Mouse (Mus musculus) lung, embryonic 15.5 days (tissue): ENCODE measurements around the gene Slc16a11. TPM values are rescaled to one million over a fixed set of nuclear protein-coding genes. Genes with fewer than 3 reads are reported as not detected.

ENCODE experiments used
- microRNA counts: library from miRNA; unstranded; fragments of <30 nt; microRNA quantifications from one replicate; lab custom pipeline; 2016
- microRNA-seq: library from miRNA; unstranded; fragments of <30 nt; microRNA quantifications from one replicate; pipeline ENCODE4, GENCODE M21; 2016
- polyA plus RNA-seq: library from polyadenylated mRNA; unstranded; fragments of >200 nt; fragmentation: Nextera tagmentation; extraction: Ambion mirVana; gene quantifications from 2 replicates; pipeline ENCODE4 v1.2.1, GENCODE M21; 2015

The Slc16a11 gene
- polyA plus RNA-seq, 1 experiment from 2014 or later: 1.1 TPM

MicroRNAs within 50 kb of the gene (microRNA counts, 519-probe panel; counts per million panel counts)
- microRNA mmu-miR-195 (lab: Ali Mortazavi, UCI): 780 counts per million, percentile 2 among the panel's probes with 10 or more counts
- 2,451 counts per million, percentile 47 among the panel's probes with 10 or more counts for microRNA mmu-miR-497 (lab: Ali Mortazavi, UCI)

Small RNA genes lying within 50 kb of the gene (microRNA-seq; reads per million reads assigned to microRNA genes)
- gene Mir195a (1,803 reads per million, percentile 81 among the genes with 10 or more reads in this experiment), gene Mir497 (not detected), gene Mir497b (not detected)

Other genes with a start within 250 kb of the Slc16a11 start
- gene Cldn7, start 248.0 kb upstream of the Slc16a11 start, polyA plus RNA-seq: 154 and 170 TPM in 2 replicates
- gene Ctdnep1, start 231.6 kb upstream of the Slc16a11 start, polyA plus RNA-seq: 22.3 and 25.4 TPM in 2 replicates
- gene Elp5, start 230.2 kb upstream of the Slc16a11 start, polyA plus RNA-seq: 106 and 111 TPM in 2 replicates
- 453 and 455 TPM in 2 replicates for gene Gabarap, start 221.6 kb upstream of the Slc16a11 start, polyA plus RNA-seq
- gene Phf23, start 217.0 kb upstream of the Slc16a11 start, polyA plus RNA-seq: 75.0 and 78.2 TPM in 2 replicates
- 34.7 and 40.3 TPM in 2 replicates for gene Dvl2, start 212.2 kb upstream of the Slc16a11 start, polyA plus RNA-seq
- 73.9 and 81.3 TPM in 2 replicates for gene Acadvl, start 197.3 kb upstream of the Slc16a11 start, polyA plus RNA-seq
- gene Dlg4, start 195.8 kb upstream of the Slc16a11 start, polyA plus RNA-seq: 5.6 and 5.9 TPM in 2 replicates
- 0.23 and 0.29 TPM in 2 replicates for gene Asgr1, start 158.7 kb upstream of the Slc16a11 start, polyA plus RNA-seq
- gene Asgr2, start 120.1 kb upstream of the Slc16a11 start, polyA plus RNA-seq: 0.19 and 0.47 TPM in 2 replicates
- gene Mgl2, start 82.4 kb upstream of the Slc16a11 start, polyA plus RNA-seq: 3.9 and 4.3 TPM in 2 replicates
- gene Clec10a, start 56.6 kb upstream of the Slc16a11 start, polyA plus RNA-seq: 0.65 and 1.2 TPM in 2 replicates
- 5.5 and 6.0 TPM in 2 replicates for gene Slc16a13, start 8.3 kb downstream of the Slc16a11 start, polyA plus RNA-seq
- 30.2 and 33.9 TPM in 2 replicates for gene Bcl6b, start 17.0 kb downstream of the Slc16a11 start, polyA plus RNA-seq
- gene 0610010K14Rik, start 25.2 kb downstream of the Slc16a11 start, polyA plus RNA-seq: 175 and 179 TPM in 2 replicates
- gene Gm21988, start 27.1 kb downstream of the Slc16a11 start, polyA plus RNA-seq: 10.8 and 11.0 TPM in 2 replicates
- gene Rnasek, start 27.1 kb downstream of the Slc16a11 start, polyA plus RNA-seq: 179 and 183 TPM in 2 replicates
- gene Alox12, start 42.6 kb downstream of the Slc16a11 start, polyA plus RNA-seq: 7.0 TPM in 2 replicates
- gene Alox12e, start 109.9 kb downstream of the Slc16a11 start, polyA plus RNA-seq: 0.34 and 1.7 TPM in 2 replicates
- 0.45 and 0.93 TPM in 2 replicates for gene Alox15, start 139.3 kb downstream of the Slc16a11 start, polyA plus RNA-seq
- 38.1 and 38.2 TPM in 2 replicates for gene Pelp1, start 197.3 kb downstream of the Slc16a11 start, polyA plus RNA-seq
- 15.3 and 19.3 TPM in 2 replicates for gene Arrb2, start 219.9 kb downstream of the Slc16a11 start, polyA plus RNA-seq
- 40.5 and 43.1 TPM in 2 replicates for gene Med11, start 239.2 kb downstream of the Slc16a11 start, polyA plus RNA-seq
- 0.45 and 0.73 TPM in 2 replicates for gene Zmynd15, start 246.7 kb downstream of the Slc16a11 start, polyA plus RNA-seq
- 6.3 and 7.3 TPM in 2 replicates for gene Cxcl16, start 247.2 kb downstream of the Slc16a11 start, polyA plus RNA-seq